ENCODE assay signal across 8 mouse cellular contexts in genomic region chr10:80152071-80152872, GRCm38 (mm10). TPM values are rescaled to one million over a fixed set of nuclear protein-coding genes. Genes with fewer than 3 reads are reported as not detected.
A peak's percentile ranks its signal among the peaks of the same experiment; 100 is the strongest.
DNase-seq lines count a peak whose midpoint lies in the region; ATAC-seq and TF ChIP-seq lines count a peak whose summit lies in the region.

No protein-coding gene starts in this region.

- peak; percentile 49 to 64 for DNase-seq in adrenal gland, postnatal 36 days
- DNase-seq in heart, adult 9 months (ENCODE audit: low spot score in 2 of 2): peak; percentile 78 to 85
- peak; percentile 88 for DNase-seq in kidney, adult 9 months
- peak; percentile 73 for DNase-seq in lung, postnatal 14 days
- DNase-seq in stomach, postnatal 0 days (ENCODE audit: low spot score): peak; percentile 76
- no peak for DNase-seq in left cerebral cortex, adult 11 months (ENCODE audit: low spot score)

- H3K27ac ChIP-seq in stomach, postnatal 0 days (replicated peaks): peak overlapping the region; percentile 99

- peaks cover 72% of the 10 kb centered on the region for H3K4me1 ChIP-seq in megakaryocyte, embryonic 14.5 days
- peaks cover 22% of the 10 kb centered on the region for H3K4me1 ChIP-seq in stomach, postnatal 0 days (replicated peaks; ENCODE audit: control insufficient read depth, insufficient read depth)

- H3K9ac ChIP-seq in stomach, postnatal 0 days (ENCODE audit: low read length): peak overlapping the region; percentile 93

- no peak for ATAC-seq in megakaryocyte, adult 5-6 weeks (ENCODE audit: poor library complexity, severe bottlenecking)
- 0 out of 2 replicates have a peak, but pooled peaks have one; percentile 0 for ATAC-seq in stomach, postnatal 0 days (ENCODE audit: low FRiP score, low TSS enrichment)

- TF ChIP-seq CTCF in stomach, postnatal 0 days (IDR thresholded peaks at IDR 0.05; ENCODE audit: low read depth): 0 out of 2 replicates have a peak, but pooled peaks have one; percentile 6

- 3% methylated on average over 15 of the region's 15 CpGs for WGBS in stomach, postnatal 0 days

- H3K9me3 ChIP-seq in megakaryocyte, embryonic 14.5 days: no peaks in the 10 kb centered on the region
- no peaks in the 10 kb centered on the region for H3K9me3 ChIP-seq in stomach, postnatal 0 days (ENCODE audit: control insufficient read depth, low read length)

- TF ChIP-seq EP300 in stomach, postnatal 0 days (optimal IDR thresholded peaks at IDR 0.05): no peak

- no peaks in the 10 kb centered on the region for H3K27me3 ChIP-seq in megakaryocyte, embryonic 14.5 days (replicated peaks)
- no peaks in the 10 kb centered on the region for H3K27me3 ChIP-seq in stomach, postnatal 0 days (ENCODE audit: control insufficient read depth, insufficient read depth, low read length)

- H3K4me3 ChIP-seq in megakaryocyte, embryonic 14.5 days (replicated peaks): peak overlapping the region; percentile 99
- peak overlapping the region; percentile 93 for H3K4me3 ChIP-seq in stomach, postnatal 0 days (ENCODE audit: low read depth, low read length)

- H3K36me3 ChIP-seq in megakaryocyte, embryonic 14.5 days (replicated peaks; ENCODE audit: low read length): peaks cover 76% of the 10 kb centered on the region
- peaks cover 35% of the 10 kb centered on the region for H3K36me3 ChIP-seq in stomach, postnatal 0 days (ENCODE audit: control insufficient read depth, insufficient read depth, low read length)

- peak overlapping the region; percentile 92 for H3K4me2 ChIP-seq in stomach, postnatal 0 days (replicated peaks; ENCODE audit: low read depth)

RNA-seq across cellular contexts. Expression of gene Midn, which starts 4.2 kb away (rescaled TPM):
- polyA plus RNA-seq in megakaryocyte, embryonic 14.5 days (2012; ENCODE audit: insufficient read depth, low replicate concordance): 171 and 203 TPM in 2 replicates
- 29.5 and 29.6 TPM in 2 replicates for total RNA-seq in megakaryocyte, adult 5-6 weeks (2015)
- total RNA-seq in megakaryocyte, adult 5-6 weeks (2017): 22.4 and 36.1 TPM in 2 replicates
- 100 to 1,000 TPM; 104 to 188 TPM for total RNA-seq in adrenal gland, postnatal 36 days (2021)
- polyA plus RNA-seq in stomach, postnatal 0 days (2015; fragmentation: Nextera tagmentation; extraction: Ambion mirVana): 8.5 and 9.6 TPM in 2 replicates

RNA-seq across cellular contexts. Expression of gene Cbarp, which starts 11.6 kb away (rescaled TPM):
- 4.8 and 11.7 TPM in 2 replicates for polyA plus RNA-seq in megakaryocyte, embryonic 14.5 days (2012; ENCODE audit: insufficient read depth, low replicate concordance)
- 1.6 and 2.2 TPM in 2 replicates for total RNA-seq in megakaryocyte, adult 5-6 weeks (2015)
- 1.4 TPM in 1 of 2 replicates, not detected in the other for total RNA-seq in megakaryocyte, adult 5-6 weeks (2017)
- 100 to 1,000 TPM in 1 of 2 experiments, 10 to 100 TPM in 1; 57.5 to 205 TPM for total RNA-seq in adrenal gland, postnatal 36 days (2021)
- 4.2 and 4.3 TPM in 2 replicates for polyA plus RNA-seq in stomach, postnatal 0 days (2015; fragmentation: Nextera tagmentation; extraction: Ambion mirVana)

RNA-seq across cellular contexts. Expression of gene Cirbp, which starts 13.5 kb away (rescaled TPM):
- polyA plus RNA-seq in megakaryocyte, embryonic 14.5 days (2012; ENCODE audit: insufficient read depth, low replicate concordance): 27.7 and 39.5 TPM in 2 replicates
- 11.7 and 13.8 TPM in 2 replicates for total RNA-seq in megakaryocyte, adult 5-6 weeks (2015)
- 29.3 and 32.1 TPM in 2 replicates for total RNA-seq in megakaryocyte, adult 5-6 weeks (2017)
- total RNA-seq in adrenal gland, postnatal 36 days (2021): 100 to 1,000 TPM in 1 of 2 experiments, 10 to 100 TPM in 1; 35.0 to 104 TPM
- 237 and 244 TPM in 2 replicates for polyA plus RNA-seq in stomach, postnatal 0 days (2015; fragmentation: Nextera tagmentation; extraction: Ambion mirVana)

RNA-seq across cellular contexts. Expression of gene Atp5d, which starts 13.8 kb away (rescaled TPM):
- 1,192 and 1,533 TPM in 2 replicates for polyA plus RNA-seq in megakaryocyte, embryonic 14.5 days (2012; ENCODE audit: insufficient read depth, low replicate concordance)
- total RNA-seq in megakaryocyte, adult 5-6 weeks (2015): 161 and 162 TPM in 2 replicates
- 31.0 and 34.7 TPM in 2 replicates for total RNA-seq in megakaryocyte, adult 5-6 weeks (2017)
- total RNA-seq in adrenal gland, postnatal 36 days (2021): 100 to 1,000 TPM; 561 to 735 TPM
- polyA plus RNA-seq in stomach, postnatal 0 days (2015; fragmentation: Nextera tagmentation; extraction: Ambion mirVana): 679 and 705 TPM in 2 replicates

RNA-seq across cellular contexts. Expression of gene 1600002K03Rik, which starts 20.5 kb away (rescaled TPM):
- 3.0 and 7.7 TPM in 2 replicates for polyA plus RNA-seq in megakaryocyte, embryonic 14.5 days (2012; ENCODE audit: insufficient read depth, low replicate concordance)
- total RNA-seq in megakaryocyte, adult 5-6 weeks (2015): 19.3 and 21.0 TPM in 2 replicates
- total RNA-seq in megakaryocyte, adult 5-6 weeks (2017): 18.8 and 20.9 TPM in 2 replicates
- 10 to 100 TPM; 16.8 to 19.1 TPM for total RNA-seq in adrenal gland, postnatal 36 days (2021)
- polyA plus RNA-seq in stomach, postnatal 0 days (2015; fragmentation: Nextera tagmentation; extraction: Ambion mirVana): 13.9 and 14.1 TPM in 2 replicates

Comparison
In these comparisons a context has a peak if more than half of its experiments do, and no peak if none do; other contexts are left out.
1. RNA of gene Cbarp, which starts 11.6 kb away (total RNA-seq): 57.5 to 205 TPM in adrenal gland, postnatal 36 days; 1.4 to 2.2 TPM in megakaryocyte, adult 5-6 weeks; every median in the first group is over 10 times any median in the second.